Mouse (Mus musculus): ENCODE measurements around the gene Ccnt2. TPM values are rescaled to one million over a fixed set of nuclear protein-coding genes. Genes with fewer than 3 reads are reported as not detected.

Ccnt2 gene
- polyA plus RNA-seq, 1 experiment from 2014 or later = 64.6 TPM

- Histone ChIP-seq H3K9me3 (ENCODE audit: control insufficient read depth, low read length) (no peaks in the 10 kb centered on the region), H3K27ac (ENCODE audit: low read depth, low read length) (no peak overlapping the region), H3K4me1 (replicated peaks; ENCODE audit: control insufficient read depth, insufficient read depth, low read length) (peaks cover 5% of the 10 kb centered on the region; the same call in 1 of the 2 replicates), H3K27me3 (replicated peaks; ENCODE audit: control insufficient read depth, insufficient read depth, low read length) (no peaks in the 10 kb centered on the region), H3K9ac (ENCODE audit: low read depth, low read length) (no peak overlapping the region), H3K36me3 (ENCODE audit: control insufficient read depth, insufficient read depth, low read length) (no peaks in the 10 kb centered on the region), H3K4me2 (no peak overlapping the region), H3K4me3 (ENCODE audit: low read depth, low read length) (no peak overlapping the region)
- no peak for ATAC-seq (replicated peaks; ENCODE audit: low FRiP score)
- DNase-seq (ENCODE audit: low spot score) = no peak
- WGBS = 51% methylated on average over 4 of the region's 4 CpGs
These were observed 62.7 kb downstream of the Ccnt2 start for GRCm38 (mm10) chr1:127836619-127837018.

GRCm38 (mm10) chr1:127838602-127839001 lies 64.6 kb downstream of the Ccnt2 start:
- H3K4me3 ChIP-seq (ENCODE audit: low read depth, low read length) = no peak overlapping the region
- no peaks in the 10 kb centered on the region for H3K27me3 ChIP-seq (replicated peaks; ENCODE audit: control insufficient read depth, insufficient read depth, low read length)
- DNase-seq (ENCODE audit: low spot score) (no peak), ATAC-seq (replicated peaks; ENCODE audit: low FRiP score) (no peak)
- no peak overlapping the region for H3K4me2 ChIP-seq
- H3K9ac ChIP-seq (ENCODE audit: low read depth, low read length) = no peak overlapping the region
- peaks cover 5% of the 10 kb centered on the region; the same call in 1 of the 2 replicates for H3K4me1 ChIP-seq (replicated peaks; ENCODE audit: control insufficient read depth, insufficient read depth, low read length)
- no peaks in the 10 kb centered on the region for H3K36me3 ChIP-seq (ENCODE audit: control insufficient read depth, insufficient read depth, low read length)
- 70% methylated on average over 1 of the region's 1 CpGs for WGBS
- H3K9me3 ChIP-seq (ENCODE audit: control insufficient read depth, low read length) = no peaks in the 10 kb centered on the region
- H3K27ac ChIP-seq (ENCODE audit: low read depth, low read length) = no peak overlapping the region

- H3K4me3 ChIP-seq (ENCODE audit: low read depth, low read length) = no peak overlapping the region
- H3K9me3 ChIP-seq (ENCODE audit: control insufficient read depth, low read length) = no peaks in the 10 kb centered on the region
- no peak overlapping the region for H3K4me2 ChIP-seq
- 48% methylated on average over 5 of the region's 5 CpGs for WGBS
- peak; percentile 75 for ATAC-seq (replicated peaks; ENCODE audit: low FRiP score)
- no peaks in the 10 kb centered on the region for H3K4me1 ChIP-seq (replicated peaks; ENCODE audit: control insufficient read depth, insufficient read depth, low read length)
- H3K36me3 ChIP-seq (ENCODE audit: control insufficient read depth, insufficient read depth, low read length) = no peaks in the 10 kb centered on the region
- no peaks in the 10 kb centered on the region for H3K27me3 ChIP-seq (replicated peaks; ENCODE audit: control insufficient read depth, insufficient read depth, low read length)
- H3K9ac ChIP-seq (ENCODE audit: low read depth, low read length) = no peak overlapping the region
- no peak for DNase-seq (ENCODE audit: low spot score)
- H3K27ac ChIP-seq (ENCODE audit: low read depth, low read length) = no peak overlapping the region
These were observed 71.5 kb downstream of the Ccnt2 start for GRCm38 (mm10) chr1:127845472-127845871.

GRCm38 (mm10) chr1:127850075-127850610 lies 76.2 kb downstream of the Ccnt2 start:
- Histone ChIP-seq H3K4me3 (ENCODE audit: low read depth, low read length) (no peak overlapping the region), H3K9ac (ENCODE audit: low read depth, low read length) (no peak overlapping the region), H3K27ac (ENCODE audit: low read depth, low read length) (no peak overlapping the region), H3K36me3 (ENCODE audit: control insufficient read depth, insufficient read depth, low read length) (no peaks in the 10 kb centered on the region), H3K27me3 (replicated peaks; ENCODE audit: control insufficient read depth, insufficient read depth, low read length) (no peaks in the 10 kb centered on the region), H3K9me3 (ENCODE audit: control insufficient read depth, low read length) (peaks cover 5% of the 10 kb centered on the region; the same call in 1 of the 2 replicates), H3K4me1 (replicated peaks; ENCODE audit: control insufficient read depth, insufficient read depth, low read length) (no peaks in the 10 kb centered on the region), H3K4me2 (no peak overlapping the region)
- ATAC-seq (replicated peaks; ENCODE audit: low FRiP score) (no peak), DNase-seq (ENCODE audit: low spot score) (no peak)
- 55% methylated on average over 7 of the region's 7 CpGs for WGBS

- no peaks in the 10 kb centered on the region for H3K36me3 ChIP-seq (ENCODE audit: control insufficient read depth, insufficient read depth, low read length)
- no peaks in the 10 kb centered on the region for H3K4me1 ChIP-seq (replicated peaks; ENCODE audit: control insufficient read depth, insufficient read depth, low read length)
- WGBS = 84% methylated on average over 14 of the region's 14 CpGs
- no peaks in the 10 kb centered on the region for H3K27me3 ChIP-seq (replicated peaks; ENCODE audit: control insufficient read depth, insufficient read depth, low read length)
- peaks cover 5% of the 10 kb centered on the region; the same call in 1 of the 2 replicates for H3K9me3 ChIP-seq (ENCODE audit: control insufficient read depth, low read length)
- no peak within 1 kb of the TSS for H3K9ac ChIP-seq (ENCODE audit: low read depth, low read length)
- no peak within 1 kb of the TSS for H3K27ac ChIP-seq (ENCODE audit: low read depth, low read length)
- H3K4me2 ChIP-seq = no peak within 1 kb of the TSS
- ATAC-seq (replicated peaks; ENCODE audit: low FRiP score) (no peak), DNase-seq (ENCODE audit: low spot score) (no peak)
- no peak within 1 kb of the TSS for H3K4me3 ChIP-seq (ENCODE audit: low read depth, low read length)
These were observed 80.7 kb downstream of the Ccnt2 start, which contains the start of gene Map3k19 for GRCm38 (mm10) chr1:127854486-127855222. Map3k19 (minus strand) TSS chr1:127855031.

Other genes with a start within 250 kb of the Ccnt2 start
- 1.1 and 1.7 TPM in 2 replicates for gene Tmem163, start 94.6 kb upstream of the Ccnt2 start, polyA plus RNA-seq (2014; fragmentation: Nextera tagmentation; extraction: Ambion mirVana)
- 7.2 and 7.3 TPM in 2 replicates for gene Acmsd, start 44.8 kb upstream of the Ccnt2 start, polyA plus RNA-seq (2014; fragmentation: Nextera tagmentation; extraction: Ambion mirVana)
- not detected in 2 replicates for gene Map3k19, start 80.9 kb downstream of the Ccnt2 start, polyA plus RNA-seq (2014; fragmentation: Nextera tagmentation; extraction: Ambion mirVana)
- 19.9 and 20.7 TPM in 2 replicates for gene Rab3gap1, start 94.6 kb downstream of the Ccnt2 start, polyA plus RNA-seq (2014; fragmentation: Nextera tagmentation; extraction: Ambion mirVana)

Measured in liver, embryonic 11.5 days (tissue).